Mouse (Mus musculus): ENCODE results near the gene Kat8. TPM values are rescaled to one million over a fixed set of nuclear protein-coding genes. Genes with fewer than 3 reads are reported as not detected.
A peak's percentile ranks its signal among the peaks of the same experiment; 100 is the strongest.

Kat8 gene
- 12.9 and 13.3 TPM in 2 replicates for polyA plus RNA-seq (2015; fragmentation: Nextera tagmentation; extraction: Ambion mirVana)

- peak within 1 kb of the TSS; percentile 88 for H3K4me3 ChIP-seq (ENCODE audit: low read depth, low read length)
- H3K9me3 ChIP-seq (replicated peaks; ENCODE audit: control insufficient read depth, low read length) = no peaks in the 10 kb centered on the region
- WGBS (ENCODE audit: insufficient replicate concordance) = under 1% methylated on average over 40 of the region's 40 CpGs
- H3K9ac ChIP-seq (ENCODE audit: low read depth, low read length) = peak within 1 kb of the TSS; percentile 76
- peak within 1 kb of the TSS; percentile 74 for H3K4me2 ChIP-seq (ENCODE audit: low read depth, low read length)
- H3K27ac ChIP-seq (ENCODE audit: low read length) = peak within 1 kb of the TSS; percentile 82
- peaks cover 10% of the 10 kb centered on the region for H3K4me1 ChIP-seq (ENCODE audit: control insufficient read depth, low read depth, low read length)
- H3K27me3 ChIP-seq (ENCODE audit: control insufficient read depth, insufficient read depth, low read depth, low read length) = no peaks in the 10 kb centered on the region
- peaks cover 24% of the 10 kb centered on the region for H3K36me3 ChIP-seq (ENCODE audit: control insufficient read depth, insufficient read depth)
- peak; percentile 97 for ATAC-seq (ENCODE audit: low read depth)
These were observed at the start of gene Kat8 for GRCm38 (mm10) chr7:127912190-127912871. Kat8 (plus strand) TSS chr7:127912516.

GRCm38 (mm10) chr7:127866434-127866833, 45.9 kb upstream of the Kat8 start:
- Histone ChIP-seq H3K9me3 (replicated peaks; ENCODE audit: control insufficient read depth, low read length) (no peaks in the 10 kb centered on the region), H3K4me1 (ENCODE audit: control insufficient read depth, low read depth, low read length) (peaks cover 6% of the 10 kb centered on the region), H3K27ac (ENCODE audit: low read length) (no peak overlapping the region), H3K4me3 (ENCODE audit: low read depth, low read length) (no peak overlapping the region), H3K9ac (ENCODE audit: low read depth, low read length) (no peak overlapping the region), H3K27me3 (ENCODE audit: control insufficient read depth, insufficient read depth, low read depth, low read length) (no peaks in the 10 kb centered on the region), H3K4me2 (ENCODE audit: low read depth, low read length) (no peak overlapping the region), H3K36me3 (ENCODE audit: control insufficient read depth, insufficient read depth) (peaks cover 22% of the 10 kb centered on the region)
- 84% methylated on average over 12 of the region's 12 CpGs for WGBS (ENCODE audit: insufficient replicate concordance)
- ATAC-seq (ENCODE audit: low read depth) = no peak

DNA sequence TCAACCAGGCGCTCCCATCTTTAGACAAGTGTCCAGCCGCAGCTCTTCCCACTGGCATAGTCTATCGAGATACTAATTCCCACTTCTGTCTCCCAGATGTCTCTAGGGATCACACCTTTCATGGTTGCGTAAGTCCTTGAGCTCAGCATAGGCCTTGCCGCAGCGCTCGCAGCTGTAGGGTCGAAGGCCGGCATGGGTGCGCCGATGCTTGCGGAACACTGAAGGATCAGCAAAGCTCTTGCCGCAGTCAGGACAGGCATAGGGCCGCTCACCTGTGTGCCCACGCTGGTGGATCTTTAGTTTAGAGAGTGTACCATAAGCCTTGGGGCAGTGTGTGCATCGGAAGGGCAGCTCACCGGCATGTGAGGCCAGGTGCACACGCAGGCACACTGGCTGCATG, 44.7 kb upstream of the Kat8 start:
- no peak overlapping the region for H3K9ac ChIP-seq (ENCODE audit: low read depth, low read length)
- 91% methylated on average over 18 of the region's 18 CpGs for WGBS (ENCODE audit: insufficient replicate concordance)
- H3K9me3 ChIP-seq (replicated peaks; ENCODE audit: control insufficient read depth, low read length) = no peaks in the 10 kb centered on the region
- no peak for ATAC-seq (ENCODE audit: low read depth)
- H3K36me3 ChIP-seq (ENCODE audit: control insufficient read depth, insufficient read depth) = peaks cover 22% of the 10 kb centered on the region
- no peaks in the 10 kb centered on the region for H3K27me3 ChIP-seq (ENCODE audit: control insufficient read depth, insufficient read depth, low read depth, low read length)
- no peak overlapping the region for H3K4me3 ChIP-seq (ENCODE audit: low read depth, low read length)
- H3K4me1 ChIP-seq (ENCODE audit: control insufficient read depth, low read depth, low read length) = peaks cover 9% of the 10 kb centered on the region
- H3K27ac ChIP-seq (ENCODE audit: low read length) = no peak overlapping the region
- H3K4me2 ChIP-seq (ENCODE audit: low read depth, low read length) = no peak overlapping the region

GRCm38 (mm10) chr7:127869149-127869810, 43.0 kb upstream of the Kat8 start:
- peaks cover 22% of the 10 kb centered on the region for H3K36me3 ChIP-seq (ENCODE audit: control insufficient read depth, insufficient read depth)
- no peak overlapping the region for H3K9ac ChIP-seq (ENCODE audit: low read depth, low read length)
- H3K4me3 ChIP-seq (ENCODE audit: low read depth, low read length) = no peak overlapping the region
- peaks cover 16% of the 10 kb centered on the region for H3K4me1 ChIP-seq (ENCODE audit: control insufficient read depth, low read depth, low read length)
- no peaks in the 10 kb centered on the region for H3K9me3 ChIP-seq (replicated peaks; ENCODE audit: control insufficient read depth, low read length)
- no peak overlapping the region for H3K27ac ChIP-seq (ENCODE audit: low read length)
- H3K27me3 ChIP-seq (ENCODE audit: control insufficient read depth, insufficient read depth, low read depth, low read length) = no peaks in the 10 kb centered on the region
- H3K4me2 ChIP-seq (ENCODE audit: low read depth, low read length) = no peak overlapping the region
- WGBS (ENCODE audit: insufficient replicate concordance) = 85% methylated on average over 3 of the region's 3 CpGs
- ATAC-seq (ENCODE audit: low read depth) = 0 out of 2 replicates have a peak, but pooled peaks have one; percentile 11

DNA sequence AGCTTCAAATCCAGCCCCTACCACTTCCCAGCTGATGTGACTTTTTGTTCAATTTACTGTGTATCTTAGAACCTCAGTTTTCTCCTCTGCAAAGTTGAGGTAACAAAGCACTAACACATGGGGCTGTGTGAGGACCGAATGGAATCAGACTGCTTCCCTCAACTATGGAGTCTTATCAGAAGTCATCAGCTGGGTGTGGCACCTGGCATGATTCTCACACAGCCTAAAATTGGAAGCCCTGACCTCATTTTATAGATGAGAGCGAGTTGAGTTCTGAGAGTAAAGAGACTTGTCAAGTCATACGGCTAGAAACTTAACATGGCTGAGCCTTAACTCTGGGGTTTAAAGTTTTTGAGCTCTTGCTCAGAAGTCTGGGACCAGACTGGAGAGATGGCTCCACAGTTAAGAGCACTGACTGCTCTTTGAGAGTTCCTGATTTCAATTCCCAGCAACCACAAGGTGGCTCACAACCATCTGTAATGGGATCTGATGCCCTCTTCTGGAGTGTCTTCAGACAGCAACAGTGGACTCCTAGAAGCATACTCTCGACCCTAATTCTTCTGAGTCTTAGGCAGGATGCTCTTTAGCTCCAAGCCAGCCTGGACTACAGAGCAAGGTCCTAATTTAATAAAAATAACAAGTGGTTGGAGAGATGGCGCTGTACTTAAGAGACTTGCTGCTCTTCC, 42.0 kb upstream of the Kat8 start:
- no peak for ATAC-seq (ENCODE audit: low read depth)
- peaks cover 22% of the 10 kb centered on the region for H3K36me3 ChIP-seq (ENCODE audit: control insufficient read depth, insufficient read depth)
- peaks cover 25% of the 10 kb centered on the region for H3K4me1 ChIP-seq (ENCODE audit: control insufficient read depth, low read depth, low read length)
- H3K27me3 ChIP-seq (ENCODE audit: control insufficient read depth, insufficient read depth, low read depth, low read length) = no peaks in the 10 kb centered on the region
- WGBS (ENCODE audit: insufficient replicate concordance) = 47% methylated on average over 5 of the region's 5 CpGs
- H3K4me3 ChIP-seq (ENCODE audit: low read depth, low read length) = no peak overlapping the region
- H3K9me3 ChIP-seq (replicated peaks; ENCODE audit: control insufficient read depth, low read length) = no peaks in the 10 kb centered on the region
- no peak overlapping the region for H3K27ac ChIP-seq (ENCODE audit: low read length)
- no peak overlapping the region for H3K4me2 ChIP-seq (ENCODE audit: low read depth, low read length)
- H3K9ac ChIP-seq (ENCODE audit: low read depth, low read length) = no peak overlapping the region

- peaks cover 19% of the 10 kb centered on the region for H3K36me3 ChIP-seq (ENCODE audit: control insufficient read depth, insufficient read depth)
- WGBS (ENCODE audit: insufficient replicate concordance) = 3% methylated on average over 20 of the region's 20 CpGs
These were observed 37.3 kb upstream of the Kat8 start for GRCm38 (mm10) chr7:127874812-127875626.

DNA sequence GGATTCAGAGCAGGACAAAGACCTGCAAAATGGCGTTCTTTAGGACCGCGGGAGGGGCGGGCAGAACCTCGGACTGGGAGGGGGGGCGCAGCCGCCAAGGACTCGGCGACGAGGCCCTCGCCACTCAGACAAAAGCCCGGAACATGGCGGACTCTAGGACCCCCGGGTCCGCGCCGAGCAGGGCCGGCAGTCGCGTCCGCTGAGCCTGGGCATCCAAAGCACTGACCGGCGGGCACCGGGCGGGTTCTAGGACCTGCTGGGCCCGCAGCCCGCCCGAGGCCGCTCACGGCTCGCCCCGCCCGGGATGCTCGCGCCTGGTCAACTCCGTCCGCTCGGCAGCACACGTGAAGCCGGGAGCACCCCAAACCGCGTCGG, 36.7 kb upstream of the Kat8 start:
- peaks cover 25% of the 10 kb centered on the region for H3K36me3 ChIP-seq (ENCODE audit: control insufficient read depth, insufficient read depth)
- ATAC-seq (ENCODE audit: low read depth) = peak; percentile 71
- under 1% methylated on average over 38 of the region's 43 CpGs for WGBS (ENCODE audit: insufficient replicate concordance)
- H3K4me3 ChIP-seq (ENCODE audit: low read depth, low read length) = peak overlapping the region; percentile 92
- H3K27ac ChIP-seq (ENCODE audit: low read length) = peak overlapping the region; percentile 96
- no peaks in the 10 kb centered on the region for H3K27me3 ChIP-seq (ENCODE audit: control insufficient read depth, insufficient read depth, low read depth, low read length)
- peaks cover 22% of the 10 kb centered on the region for H3K9me3 ChIP-seq (replicated peaks; ENCODE audit: control insufficient read depth, low read length)
- H3K9ac ChIP-seq (ENCODE audit: low read depth, low read length) = peak overlapping the region; percentile 96
- peaks cover 23% of the 10 kb centered on the region for H3K4me1 ChIP-seq (ENCODE audit: control insufficient read depth, low read depth, low read length)
- peak overlapping the region; percentile 88 for H3K4me2 ChIP-seq (ENCODE audit: low read depth, low read length)

More at GRCm38 (mm10) chr7:127874812-127875626, 37.3 kb upstream of the Kat8 start:
- H3K4me1 ChIP-seq (ENCODE audit: control insufficient read depth, low read depth, low read length) = peaks cover 28% of the 10 kb centered on the region
- peak overlapping the region; percentile 96 for H3K27ac ChIP-seq (ENCODE audit: low read length)
- no peaks in the 10 kb centered on the region for H3K27me3 ChIP-seq (ENCODE audit: control insufficient read depth, insufficient read depth, low read depth, low read length)
- H3K9me3 ChIP-seq (replicated peaks; ENCODE audit: control insufficient read depth, low read length) = peaks cover 16% of the 10 kb centered on the region
- H3K9ac ChIP-seq (ENCODE audit: low read depth, low read length) = peak overlapping the region; percentile 96
- peak overlapping the region; percentile 92 for H3K4me3 ChIP-seq (ENCODE audit: low read depth, low read length)
- no peak; the same call in 1 of the 2 replicates for ATAC-seq (ENCODE audit: low read depth)
- peak overlapping the region; percentile 88 for H3K4me2 ChIP-seq (ENCODE audit: low read depth, low read length)

- H3K4me3 ChIP-seq (ENCODE audit: low read depth, low read length) = peak within 1 kb of the TSS; percentile 92
- H3K4me1 ChIP-seq (ENCODE audit: control insufficient read depth, low read depth, low read length) = peaks cover 23% of the 10 kb centered on the region
These were observed 36.3 kb upstream of the Kat8 start, which contains the start of gene Zfp646 for GRCm38 (mm10) chr7:127876041-127876466. Zfp646 (plus strand) TSS chr7:127876221.

More at GRCm38 (mm10) chr7:127876041-127876466, 36.3 kb upstream of the Kat8 start, which contains the start of gene Zfp646:
- Histone ChIP-seq H3K36me3 (ENCODE audit: control insufficient read depth, insufficient read depth) (peaks cover 29% of the 10 kb centered on the region), H3K4me2 (ENCODE audit: low read depth, low read length) (peak within 1 kb of the TSS; percentile 88), H3K9ac (ENCODE audit: low read depth, low read length) (peak within 1 kb of the TSS; percentile 96), H3K27me3 (ENCODE audit: control insufficient read depth, insufficient read depth, low read depth, low read length) (no peaks in the 10 kb centered on the region), H3K27ac (ENCODE audit: low read length) (peak within 1 kb of the TSS; percentile 96), H3K9me3 (replicated peaks; ENCODE audit: control insufficient read depth, low read length) (peaks cover 23% of the 10 kb centered on the region)
- under 1% methylated on average over 41 of the region's 41 CpGs for WGBS (ENCODE audit: insufficient replicate concordance)
- peak; percentile 85 for ATAC-seq (ENCODE audit: low read depth)

All from liver, embryonic 16.5 days (tissue).